27 mouse cellular contexts compared by ENCODE assay signal in genomic region chr6:118858431-118858830, GRCm38 (mm10).
"Had no signal": no experiment of that assay in that cellular context is flagged by ENCODE, and none has a peak within 500 bp of the region (broad histone marks: within the 10 kb centered on the region; RNA-seq: fewer than 3 reads in every experiment).

No protein-coding gene starts in this region.

- H3K9me3 ChIP-seq: heart, embryonic 15.5 days; hindbrain, embryonic 15.5 days; intestine, embryonic 15.5 days; kidney, embryonic 15.5 days; limb, embryonic 13.5 days; limb, embryonic 15.5 days; liver, embryonic 12.5 days had no signal

- DNase-seq: gastrocnemius, adult 2 months; gastrocnemius, postnatal 10 days; gastrocnemius, postnatal 25 days; heart, adult 18-20 months; heart, postnatal 14 days; heart, postnatal 36 days; kidney, adult 11 months; kidney, adult 2 months; kidney, adult 9 months; kidney, postnatal 14 days; kidney, postnatal 36 days; layer of hippocampus, postnatal 36 days; left cerebral cortex, postnatal 4 days had no signal

- H3K36me3 ChIP-seq: heart, embryonic 15.5 days; hindbrain, embryonic 13.5 days; hindbrain, embryonic 15.5 days; intestine, embryonic 15.5 days; kidney, embryonic 15.5 days; limb, embryonic 13.5 days; limb, embryonic 15.5 days; liver, embryonic 12.5 days had no signal

- H3K27ac ChIP-seq: gastrocnemius, adult 2 months; heart, embryonic 13.5 days; heart, embryonic 15.5 days; hindbrain, embryonic 13.5 days; hindbrain, embryonic 15.5 days; hindbrain, postnatal 0 days; intestine, embryonic 15.5 days; kidney, embryonic 15.5 days; kidney, postnatal 0 days; limb, embryonic 13.5 days; limb, embryonic 15.5 days; liver, embryonic 12.5 days; liver, embryonic 14.5 days had no signal

- H3K4me2 ChIP-seq: heart, embryonic 11.5 days; heart, embryonic 13.5 days; heart, embryonic 15.5 days; hindbrain, embryonic 13.5 days; hindbrain, embryonic 15.5 days; intestine, embryonic 15.5 days; kidney, embryonic 15.5 days; limb, embryonic 13.5 days; limb, embryonic 15.5 days; liver, embryonic 12.5 days had no signal

- ATAC-seq: hindbrain, postnatal 0 days; inflammation-experienced regulatory T-cells, adult 6 months; intestine, embryonic 15.5 days; liver, embryonic 12.5 days had no signal

- H3K27me3 ChIP-seq: heart, embryonic 13.5 days; heart, embryonic 15.5 days; hindbrain, embryonic 13.5 days; hindbrain, embryonic 15.5 days; intestine, embryonic 15.5 days; kidney, embryonic 15.5 days; limb, embryonic 13.5 days; limb, embryonic 15.5 days; liver, embryonic 12.5 days had no signal

- H3K9ac ChIP-seq: heart, embryonic 13.5 days; heart, embryonic 15.5 days; hindbrain, embryonic 13.5 days; hindbrain, embryonic 15.5 days; intestine, embryonic 15.5 days; kidney, embryonic 15.5 days; limb, embryonic 13.5 days; limb, embryonic 15.5 days; liver, embryonic 12.5 days; liver, embryonic 14.5 days had no signal

- H3K4me3 ChIP-seq: gastrocnemius, adult 2 months; heart, embryonic 13.5 days; heart, embryonic 15.5 days; hindbrain, embryonic 13.5 days; hindbrain, embryonic 15.5 days; intestine, embryonic 15.5 days; kidney, embryonic 15.5 days; limb, embryonic 13.5 days; limb, embryonic 15.5 days; liver, embryonic 12.5 days had no signal

- H3K4me1 ChIP-seq: hindbrain, embryonic 13.5 days; hindbrain, embryonic 15.5 days; intestine, embryonic 15.5 days; limb, embryonic 15.5 days; liver, embryonic 12.5 days had no signal
